Mouse (Mus musculus) CH12.LX (cell line): ENCODE results near the gene Gm20458. TPM values are rescaled to one million over a fixed set of nuclear protein-coding genes. Genes with fewer than 3 reads are reported as not detected.

Experiments used
- DNase-seq: peaks from one replicate; pipeline ENCODE4 v3.0.0-alpha.2; 2013; ENCODE audit errors: extremely low read depth
- H3K27ac ChIP-seq: 2 replicates; pipeline ENCODE4 v1.5.1; 2012; ENCODE audit warnings: low read depth, mild to moderate bottlenecking, control low read depth, moderate library complexity; ENCODE audit not compliant: insufficient read depth
- H3K27me3 ChIP-seq: replicated peaks from 2 replicates; pipeline ENCODE3; 2012; ENCODE audit warnings: inconsistent platforms
- H3K36me3 ChIP-seq, 2 experiments: replicated peaks in 1 of 2; 2 replicates each; pipeline versions ENCODE3 to v1.6.1; 2012; ENCODE audit warnings: inconsistent platforms in 1 of 2, low read length in 1 of 2, mild to moderate bottlenecking in 1 of 2, mixed read lengths in 1 of 2, moderate library complexity in 1 of 2; ENCODE audit not compliant: control insufficient read depth in 1 of 2, insufficient read depth in 1 of 2
- H3K4me1 ChIP-seq, 2 experiments: 2 replicates each; pipeline ENCODE4 v1.6.1; 2012; ENCODE audit warnings: inconsistent platforms in 1 of 2, moderate library complexity in 1 of 2; ENCODE audit not compliant: insufficient read depth in 2 of 2, control insufficient read depth in 1 of 2
- H3K4me2 ChIP-seq: 2 replicates; pipeline ENCODE4 v1.6.1; 2012; ENCODE audit warnings: low read depth, mild to moderate bottlenecking, control low read depth; ENCODE audit not compliant: poor library complexity, insufficient read depth, severe bottlenecking
- H3K4me3 ChIP-seq, 3 experiments: fragments of 150-350 bp in 1 of 3; sonication (generic) in 1 of 3; replicated peaks in 1 of 3; 2 replicates each; pipeline versions ENCODE3 to v1.5.1; 2011 to 2012; ENCODE audit warnings: low read depth in 2 of 3, low read length in 2 of 3, mild to moderate bottlenecking in 2 of 3, moderate library complexity in 2 of 3, control low read depth in 1 of 3, improper control_type of control experiment in 1 of 3, inconsistent platforms in 1 of 3, mixed read lengths in 1 of 3; ENCODE audit not compliant: poor library complexity in 1 of 3
- H3K79me2 ChIP-seq: replicated peaks from 2 replicates; pipeline ENCODE4 v1.6.1; 2012; ENCODE audit warnings: mild to moderate bottlenecking, moderate library complexity; ENCODE audit not compliant: control insufficient read depth, poor library complexity, insufficient read depth, severe bottlenecking; ENCODE audit errors: extremely low read depth
- H3K9ac ChIP-seq: 2 replicates; pipeline ENCODE4 v1.6.1; 2012; ENCODE audit warnings: low read depth, mild to moderate bottlenecking, control low read depth, moderate library complexity; ENCODE audit not compliant: insufficient read depth
- H3K9me3 ChIP-seq: replicated peaks from 2 replicates; pipeline ENCODE3; 2012; ENCODE audit warnings: low read length, inconsistent platforms, mixed read lengths
- BHLHE40 ChIP-seq: IDR thresholded peaks from 2 replicates; pipeline ENCODE4 v1.6.1; 2011; ENCODE audit warnings: mild to moderate bottlenecking, low read depth, low read length, improper control_type of control experiment
- CHD1 ChIP-seq: IDR thresholded peaks from 2 replicates; pipeline ENCODE4 v1.6.1; 2012; ENCODE audit warnings: low read depth, low read length, improper control_type of control experiment, inconsistent platforms
- CTCF ChIP-seq, 2 experiments: IDR thresholded peaks in 1 of 2; conservative IDR thresholded peaks in 1 of 2; 2 replicates each; pipeline ENCODE4 v1.5.1; 2011 to 2012; ENCODE audit warnings: low read depth in 2 of 2, low read length in 2 of 2, improper control_type of control experiment in 1 of 2, inconsistent platforms in 1 of 2, mild to moderate bottlenecking in 1 of 2, moderate library complexity in 1 of 2
- E2F4 ChIP-seq: IDR thresholded peaks from 2 replicates; pipeline ENCODE4 v1.6.1; 2011; ENCODE audit warnings: low read depth, low read length, improper control_type of control experiment; ENCODE audit not compliant: insufficient replicate concordance
- ELF1 ChIP-seq: IDR thresholded peaks from 2 replicates; pipeline ENCODE4 v1.6.1; 2014; ENCODE audit warnings: low read depth, mild to moderate bottlenecking, inconsistent platforms, low read length, improper control_type of control experiment
- GABPA ChIP-seq: IDR thresholded peaks from 2 replicates; pipeline ENCODE4 v1.6.1; 2012; ENCODE audit warnings: low read depth, low read length, improper control_type of control experiment, inconsistent platforms; ENCODE audit not compliant: insufficient replicate concordance
- HCFC1 ChIP-seq: IDR thresholded peaks from 2 replicates; pipeline ENCODE4 v1.6.1; 2012; ENCODE audit warnings: low read depth, mild to moderate bottlenecking, inconsistent platforms, low read length, improper control_type of control experiment
- IRF4 ChIP-seq: IDR thresholded peaks from 2 replicates; pipeline ENCODE4 v1.6.1; 2014; ENCODE audit warnings: low read depth, mild to moderate bottlenecking, inconsistent platforms, low read length, improper control_type of control experiment
- JUN ChIP-seq: IDR thresholded peaks from 2 replicates; pipeline ENCODE4 v1.6.1; 2011; ENCODE audit warnings: low read depth, mild to moderate bottlenecking, low read length, improper control_type of control experiment, moderate library complexity; ENCODE audit not compliant: insufficient read depth
- JUND ChIP-seq: conservative IDR thresholded peaks from 2 replicates; pipeline ENCODE4 v1.6.1; 2011; ENCODE audit warnings: low read depth, low read length, improper control_type of control experiment
- KAT2A ChIP-seq: IDR thresholded peaks from 2 replicates; pipeline ENCODE4 v1.6.1; 2012; ENCODE audit warnings: low read length, improper control_type of control experiment, inconsistent platforms; ENCODE audit not compliant: insufficient replicate concordance
- MAFK ChIP-seq: IDR thresholded peaks from 2 replicates; pipeline ENCODE4 v1.6.1; 2011; ENCODE audit warnings: low read length, improper control_type of control experiment; ENCODE audit not compliant: insufficient replicate concordance
- MEF2A ChIP-seq: IDR thresholded peaks from 2 replicates; pipeline ENCODE4 v1.6.1; 2014; ENCODE audit warnings: low read depth, mild to moderate bottlenecking, inconsistent platforms, low read length, improper control_type of control experiment, borderline replicate concordance
- MXI1 ChIP-seq: IDR thresholded peaks from 2 replicates; pipeline ENCODE4 v1.6.1; 2011; ENCODE audit warnings: mild to moderate bottlenecking, low read depth, low read length, improper control_type of control experiment
- NELFE ChIP-seq: IDR thresholded peaks from 2 replicates; pipeline ENCODE4 v1.6.1; 2011; ENCODE audit warnings: low read depth, low read length, improper control_type of control experiment
- POLR2A ChIP-seq: IDR thresholded peaks from 2 replicates; pipeline ENCODE4 v1.6.1; 2011; ENCODE audit warnings: low read depth, mild to moderate bottlenecking, improper control_type of control experiment, low read length
- POLR2AphosphoS2 ChIP-seq: IDR thresholded peaks from 2 replicates; pipeline ENCODE4 v1.6.1; 2011; ENCODE audit warnings: low read depth, low read length, improper control_type of control experiment
- RCOR1 ChIP-seq: conservative IDR thresholded peaks from 2 replicates; pipeline ENCODE4 v1.6.1; 2012; ENCODE audit warnings: low read depth, mild to moderate bottlenecking, inconsistent platforms, low read length, improper control_type of control experiment
- SIN3A ChIP-seq: IDR thresholded peaks from 2 replicates; pipeline ENCODE4 v1.6.1; 2012; ENCODE audit warnings: low read length, improper control_type of control experiment, inconsistent platforms
- SMC3 ChIP-seq: IDR thresholded peaks from 2 replicates; pipeline ENCODE4 v1.6.1; 2011; ENCODE audit warnings: low read depth, low read length, improper control_type of control experiment
- TBP ChIP-seq: conservative IDR thresholded peaks from 2 replicates; pipeline ENCODE4 v1.6.1; 2011; ENCODE audit warnings: low read depth, low read length, improper control_type of control experiment
- UBTF ChIP-seq: IDR thresholded peaks from 2 replicates; pipeline ENCODE4 v1.6.1; 2012; ENCODE audit warnings: low read depth, mild to moderate bottlenecking, inconsistent platforms, low read length, improper control_type of control experiment, moderate library complexity
- USF1 ChIP-seq: IDR thresholded peaks from 2 replicates; pipeline ENCODE4 v1.6.1; 2014; ENCODE audit warnings: low read depth, mild to moderate bottlenecking, inconsistent platforms, low read length, improper control_type of control experiment
- USF2 ChIP-seq: conservative IDR thresholded peaks from 2 replicates; pipeline ENCODE4 v1.6.1; 2011; ENCODE audit warnings: low read depth, low read length, improper control_type of control experiment
- ZC3H11A ChIP-seq: IDR thresholded peaks from 2 replicates; pipeline ENCODE4 v1.6.1; 2012; ENCODE audit warnings: low read depth, mild to moderate bottlenecking, inconsistent platforms, low read length, improper control_type of control experiment
- ZKSCAN1 ChIP-seq: IDR thresholded peaks from 2 replicates; pipeline ENCODE4 v1.6.1; 2012; ENCODE audit warnings: low read depth, inconsistent platforms, low read length, improper control_type of control experiment, borderline replicate concordance
- ZMIZ1 ChIP-seq: IDR thresholded peaks from 2 replicates; pipeline ENCODE4 v1.6.1; 2012; ENCODE audit warnings: low read depth, mild to moderate bottlenecking, inconsistent platforms, low read length, improper control_type of control experiment
- ZNF384 ChIP-seq: IDR thresholded peaks from 2 replicates; pipeline ENCODE4 v1.6.1; 2012; ENCODE audit warnings: low read depth, low read length, improper control_type of control experiment, inconsistent platforms
- dilution Hi-C: fragments of 300-500 bp; cut with MboI; formaldehyde crosslinking; loops from 2 replicates; pipeline ENCODE4 v1.14.3; 2020; ENCODE audit warnings: low sequenced_read_pairs; ENCODE audit not compliant: extremely low pct_unique_long_range_greater_than_20kb, extremely low pct_ligation_motif_present
- in situ Hi-C: fragments of 300-500 bp; cut with MboI; formaldehyde crosslinking; loops from 3 replicates; pipeline ENCODE4 v1.14.3; 2019; ENCODE audit warnings: low sequenced_read_pairs, low pct_ligation_motif_present, low pct_unique_long_range_greater_than_20kb, mixed read lengths
- polyA plus RNA-seq: library from polyadenylated mRNA; unstranded; fragments of >175 nt; gene quantifications from 2 replicates; pipeline ENCODE4 v1.2.1, GENCODE M21; 2012; ENCODE audit warnings: low read depth; ENCODE audit not compliant: insufficient read length
- total RNA-seq, 2 experiments: library from RNA; depleted of rRNA; stranded (reverse); fragments of 300-350 nt in 1 of 2; fragments of >200 nt in 1 of 2; gene quantifications; 2 replicates each; pipeline ENCODE4 v1.2.3; 2012 to 2014

Gm20458 gene
- total and polyA plus RNA-seq, 3 experiments = 0.31 to 1.1 (median 0.74) TPM

DNA sequence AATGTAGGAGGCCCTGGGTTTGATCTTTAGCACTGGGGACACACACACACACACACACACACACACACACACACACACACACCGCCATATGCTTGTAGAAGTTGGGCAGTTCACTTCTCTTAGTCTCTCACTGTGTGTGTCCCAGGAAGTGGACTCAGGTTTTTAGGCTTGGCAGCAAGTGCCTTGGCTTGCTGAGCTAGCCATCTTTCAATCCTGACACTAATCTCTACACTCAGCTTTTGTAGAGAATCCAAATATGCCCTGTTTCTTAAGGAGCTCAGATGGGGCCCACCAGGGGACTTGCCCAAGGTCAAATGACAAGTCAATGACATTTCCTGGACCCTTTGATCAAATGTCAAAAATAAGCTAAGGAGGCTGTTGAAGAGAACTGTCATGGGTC, 4.4 kb upstream of the Gm20458 start:
- peak overlapping the region; percentile 36; the same call in 1 of the 2 replicates for H3K9ac ChIP-seq
- peaks cover 7 to 21% of the 10 kb centered on the region in 2 experiments for H3K4me1 ChIP-seq
- dilution Hi-C loops = no loop called here
- H3K27me3 ChIP-seq = peaks cover 17% of the 10 kb centered on the region
- TF ChIP-seq ZC3H11A (no peak), ELF1 (no peak), TBP (no peak), BHLHE40 (no peak), ZNF384 (no peak), USF2 (no peak), CTCF (conservative IDR thresholded peaks at IDR 0.05 in 1 of 2, IDR thresholded peaks at IDR 0.05 in 1 of 2; ENCODE audit: low read depth in 2 of 2, low read length in 2 of 2) (no peak), GABPA (no peak), MXI1 (no peak), SIN3A (no peak), ZMIZ1 (no peak), USF1 (no peak), POLR2AphosphoS2 (no peak), POLR2A (no peak)
- H3K4me2 ChIP-seq = peak overlapping the region; percentile 34; the same call in 1 of the 2 replicates
- no peak for DNase-seq
- H3K79me2 ChIP-seq = peaks cover 3% of the 10 kb centered on the region; the same call in 1 of the 2 replicates
- peaks cover 3 to 5% of the 10 kb centered on the region in 2 experiments for H3K36me3 ChIP-seq
- peaks cover 2% of the 10 kb centered on the region for H3K9me3 ChIP-seq
- in situ Hi-C loops = loop anchor here (5.0 kb wide), 1 partner anchor 34 kb away; no protein-coding TSS in a partner anchor
- H3K27ac ChIP-seq = no peak overlapping the region; the same call in 1 of the 2 replicates
- peak overlapping the region; percentile 66 to 84 (median 69) for H3K4me3 ChIP-seq

DNA sequence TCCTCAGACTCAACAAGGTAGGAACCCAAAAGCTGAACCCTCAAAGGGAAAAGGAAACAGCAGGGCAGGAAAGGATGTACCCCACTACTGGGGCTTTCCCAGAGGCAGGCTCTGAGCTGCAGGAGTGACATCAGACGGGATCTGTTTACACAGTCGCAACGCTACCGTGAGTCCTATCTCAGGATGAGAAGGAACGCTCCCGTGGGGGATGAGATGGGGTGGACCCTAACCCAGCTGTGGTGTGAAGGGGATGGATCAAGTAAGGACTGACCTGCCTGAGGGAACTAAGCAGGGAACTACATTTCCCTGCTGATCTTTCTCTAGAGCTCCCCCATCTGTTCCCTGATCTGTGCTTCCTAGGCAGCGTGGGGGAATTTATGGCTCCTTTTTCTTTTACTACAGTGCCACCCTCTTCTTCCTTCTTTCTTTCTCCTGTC, 3.9 kb upstream of the Gm20458 start, which contains the start of gene Sys1:
TSS of gene Sys1 (plus strand) at position 101 of the 437 bp plus-strand sequence.
- Histone ChIP-seq H3K27ac (peak within 1 kb of the TSS; percentile 43), H3K9me3 (peaks cover 2% of the 10 kb centered on the region), H3K4me1 (peaks cover 7 to 24% of the 10 kb centered on the region in 2 experiments), H3K4me2 (peak within 1 kb of the TSS; percentile 53), H3K27me3 (peaks cover 12% of the 10 kb centered on the region), H3K4me3 (peak within 1 kb of the TSS; percentile 66 to 84 (median 69)), H3K79me2 (peaks cover 8% of the 10 kb centered on the region), H3K36me3 (peaks cover 3 to 5% of the 10 kb centered on the region in 2 experiments), H3K9ac (peak within 1 kb of the TSS; percentile 83)
- DNase-seq = peak; percentile 73
- dilution Hi-C loops (no loop called here), in situ Hi-C loops (loop anchor here (5.0 kb wide), 1 partner anchor 35 kb away; no protein-coding TSS in a partner anchor)
- TF ChIP-seq ZMIZ1 (no peak), ZKSCAN1 (no peak), TBP (peak; percentile 85; the same call in 1 of the 2 replicates), CHD1 (no peak), NELFE (peak; percentile 52), RCOR1 (peak; percentile 65; the same call in 1 of the 2 replicates), ZNF384 (no peak), ZC3H11A (no peak), UBTF (no peak), MXI1 (no peak), POLR2A (peak; percentile 67), ELF1 (peak; percentile 42; the same call in 1 of the 2 replicates), HCFC1 (peak; percentile 86), MEF2A (peak; percentile 15; the same call in 1 of the 2 replicates), GABPA (no peak), KAT2A (peak; percentile 76; the same call in 1 of the 2 replicates), BHLHE40 (0 out of 2 replicates have a peak, but pooled peaks have one; percentile 42), JUN (no peak), E2F4 (no peak), SIN3A (peak; percentile 86), POLR2AphosphoS2 (peak; percentile 44; the same call in 1 of the 2 replicates), MAFK (no peak), JUND (no peak), USF2 (no peak), IRF4 (peak; percentile 73), SMC3 (peak; percentile 30)
